Mouse (Mus musculus) embryo, embryonic 11.5 days (tissue): ENCODE measurements around the gene Gm10401.

Experiments used
- DNase-seq: peaks from one replicate; pipeline ENCODE4 v3.0.0-alpha.2; 2012; ENCODE audit warnings: low read depth, low spot score

Gm10401 gene

GRCm38 (mm10) chr5:115070457-115070856 lies 27.6 kb downstream of the Gm10401 start:
- DNase-seq, result no peak

- DNase-seq, result no peak
Measured at GRCm38 (mm10) chr5:115069611-115070010, 28.5 kb downstream of the Gm10401 start.

GRCm38 (mm10) chr5:115068671-115069421 lies 29.2 kb downstream of the Gm10401 start:
- no peak for DNase-seq

DNA sequence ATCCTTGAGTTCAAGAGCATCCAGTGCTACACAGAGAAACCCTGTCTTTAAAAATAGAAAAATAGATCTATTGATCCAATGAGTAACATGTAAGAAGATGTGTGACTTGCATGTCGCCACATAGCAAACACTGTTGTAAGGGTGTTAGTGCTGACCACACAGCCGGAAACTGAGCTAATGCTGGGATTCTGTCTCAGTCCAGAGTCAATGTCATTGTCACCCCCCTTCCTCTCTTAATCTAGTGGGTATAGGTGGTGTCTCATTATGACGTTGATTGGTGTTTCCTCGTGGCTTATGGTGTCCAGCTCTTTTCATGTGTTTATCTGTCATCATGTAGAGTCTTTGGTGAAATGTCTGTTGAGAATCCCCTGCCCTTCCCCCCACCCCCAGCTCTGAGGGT lies 31.9 kb downstream of the Gm10401 start:
- no peak for DNase-seq

- no peak for DNase-seq
Measured at GRCm38 (mm10) chr5:115063391-115063790, 34.7 kb downstream of the Gm10401 start.

GRCm38 (mm10) chr5:115062566-115062965 lies 35.5 kb downstream of the Gm10401 start:
- DNase-seq, result no peak

GRCm38 (mm10) chr5:115060977-115061376 lies 37.1 kb downstream of the Gm10401 start:
- DNase-seq, result no peak

- DNase-seq, result no peak
Measured at GRCm38 (mm10) chr5:115060067-115060695, 37.9 kb downstream of the Gm10401 start.

GRCm38 (mm10) chr5:115058584-115059297 lies 39.4 kb downstream of the Gm10401 start:
- DNase-seq, result no peak

- DNase-seq, result no peak
Measured at GRCm38 (mm10) chr5:115057153-115057552, 40.9 kb downstream of the Gm10401 start.

DNA sequence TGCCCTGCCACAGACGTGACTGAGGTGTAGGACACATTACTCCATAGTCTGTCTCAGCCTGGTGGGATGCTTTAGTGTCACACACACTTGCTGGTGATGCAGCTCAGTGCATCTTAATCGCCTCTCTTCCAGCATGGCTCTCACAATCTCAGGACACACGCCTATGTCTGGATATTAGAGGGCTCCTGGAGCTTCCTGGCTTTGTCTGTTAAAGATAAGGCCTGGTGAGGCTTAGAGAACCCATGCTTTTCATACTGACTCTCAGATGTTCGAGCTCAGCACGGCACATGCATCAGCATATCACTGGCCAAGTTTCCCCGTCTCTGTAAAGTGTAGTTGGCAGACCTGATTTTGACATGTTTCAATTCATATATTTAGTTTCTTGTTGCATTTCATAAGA lies 42.7 kb downstream of the Gm10401 start:
- DNase-seq, result no peak

- DNase-seq, result no peak
Measured at GRCm38 (mm10) chr5:115053791-115054396, 44.2 kb downstream of the Gm10401 start.

DNA sequence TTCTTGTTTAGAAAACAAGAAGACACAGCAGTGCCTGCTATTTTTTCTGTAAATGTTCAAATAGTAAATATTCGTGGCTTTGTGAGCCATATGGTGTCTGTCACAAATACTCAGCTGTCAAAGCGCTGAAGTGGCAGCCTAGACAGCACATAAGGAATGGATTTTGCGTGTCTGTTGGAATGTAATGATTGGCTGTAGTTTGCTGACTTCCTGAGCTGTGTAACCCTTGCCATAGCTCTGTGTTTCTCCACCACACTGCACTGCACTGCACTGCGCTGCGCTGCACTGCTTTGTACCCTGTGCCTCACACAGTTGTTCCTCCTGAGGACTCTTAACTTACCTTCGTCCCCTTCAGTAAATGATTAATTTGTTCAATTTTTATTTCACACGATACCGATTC lies 45.5 kb downstream of the Gm10401 start:
- DNase-seq, result no peak

DNA sequence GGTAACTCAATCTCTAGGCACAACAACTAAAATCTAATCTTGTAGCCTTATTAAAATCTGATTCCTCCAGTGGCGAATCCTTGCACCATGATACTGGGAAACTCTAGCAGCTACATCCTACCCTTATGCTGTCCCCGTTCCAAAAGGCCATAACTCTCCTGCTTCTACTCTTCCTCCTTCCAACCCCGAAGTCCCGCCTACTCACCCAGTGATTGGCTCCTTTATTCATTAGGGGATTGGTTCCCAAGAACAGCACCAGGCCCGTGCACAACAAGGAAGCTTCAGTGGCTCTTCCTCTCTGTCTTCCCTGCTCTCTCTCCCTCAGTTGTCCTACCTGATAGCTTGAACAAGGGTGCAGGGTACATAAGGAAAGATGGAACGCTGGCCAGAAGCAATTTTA lies 47.3 kb downstream of the Gm10401 start:
- DNase-seq, result no peak

- DNase-seq, result no peak
Measured at GRCm38 (mm10) chr5:115049692-115050091, 48.4 kb downstream of the Gm10401 start.
